Mouse (Mus musculus): Measurements from ENCODE around the gene Clstn3. TPM values are rescaled to one million over a fixed set of nuclear protein-coding genes. Genes with fewer than 3 reads are reported as not detected.

Clstn3 gene
- polyA plus RNA-seq, 1 experiment from 2014 or later: 2.8 TPM

- Histone ChIP-seq H3K4me2 (replicated peaks; ENCODE audit: low read depth, low read length) (peak overlapping the region; percentile 80; the same call in 1 of the 2 replicates), H3K4me1 (ENCODE audit: control insufficient read depth, insufficient read depth, low read length) (0 out of 2 replicates have a peak, but pooled peaks cover 2% of the 10 kb centered on the region), H3K27me3 (ENCODE audit: control insufficient read depth, insufficient read depth, low read length) (no peaks in the 10 kb centered on the region; the same call in 1 of the 2 replicates), H3K36me3 (ENCODE audit: control insufficient read depth, insufficient read depth, low read length) (no peaks in the 10 kb centered on the region), H3K27ac (ENCODE audit: low read depth, low read length) (no peak overlapping the region), H3K9ac (ENCODE audit: low read depth, low read length) (0 out of 2 replicates have a peak overlapping the region, but pooled peaks have one; percentile 55), H3K9me3 (ENCODE audit: control insufficient read depth, low read length) (no peaks in the 10 kb centered on the region), H3K4me3 (ENCODE audit: low read length) (peak overlapping the region; percentile 45; the same call in 1 of the 2 replicates)
- ATAC-seq (ENCODE audit: low FRiP score, low TSS enrichment): peak; percentile 5; the same call in 1 of the 2 replicates
- 19% methylated on average over 8 of the region's 8 CpGs for WGBS
Measured at GRCm38 (mm10) chr6:124463881-124464291, 708 bp downstream of the Clstn3 start.

GRCm38 (mm10) chr6:124459388-124459787 is 5.2 kb downstream of the Clstn3 start:
- H3K27ac ChIP-seq (ENCODE audit: low read depth, low read length): no peak overlapping the region
- H3K27me3 ChIP-seq (ENCODE audit: control insufficient read depth, insufficient read depth, low read length): no peaks in the 10 kb centered on the region; the same call in 1 of the 2 replicates
- H3K9ac ChIP-seq (ENCODE audit: low read depth, low read length): no peak overlapping the region
- H3K36me3 ChIP-seq (ENCODE audit: control insufficient read depth, insufficient read depth, low read length): no peaks in the 10 kb centered on the region
- H3K4me3 ChIP-seq (ENCODE audit: low read length): no peak overlapping the region
- H3K9me3 ChIP-seq (ENCODE audit: control insufficient read depth, low read length): no peaks in the 10 kb centered on the region
- no peak overlapping the region for H3K4me2 ChIP-seq (replicated peaks; ENCODE audit: low read depth, low read length)
- no peaks in the 10 kb centered on the region for H3K4me1 ChIP-seq (ENCODE audit: control insufficient read depth, insufficient read depth, low read length)
- WGBS: 86% methylated on average over 4 of the region's 4 CpGs
- ATAC-seq (ENCODE audit: low FRiP score, low TSS enrichment): no peak

- Histone ChIP-seq H3K4me1 (ENCODE audit: control insufficient read depth, insufficient read depth, low read length) (no peaks in the 10 kb centered on the region), H3K27ac (ENCODE audit: low read depth, low read length) (no peak overlapping the region), H3K9me3 (ENCODE audit: control insufficient read depth, low read length) (no peaks in the 10 kb centered on the region), H3K9ac (ENCODE audit: low read depth, low read length) (no peak overlapping the region), H3K27me3 (ENCODE audit: control insufficient read depth, insufficient read depth, low read length) (no peaks in the 10 kb centered on the region), H3K4me2 (replicated peaks; ENCODE audit: low read depth, low read length) (no peak overlapping the region), H3K4me3 (ENCODE audit: low read length) (no peak overlapping the region), H3K36me3 (ENCODE audit: control insufficient read depth, insufficient read depth, low read length) (no peaks in the 10 kb centered on the region)
- ATAC-seq (ENCODE audit: low FRiP score, low TSS enrichment): no peak
- WGBS: 93% methylated on average over 11 of the region's 11 CpGs
Measured at GRCm38 (mm10) chr6:124458505-124458904, 6.1 kb downstream of the Clstn3 start.

GRCm38 (mm10) chr6:124457827-124458226 is 6.8 kb downstream of the Clstn3 start:
- Histone ChIP-seq H3K27ac (ENCODE audit: low read depth, low read length) (no peak overlapping the region), H3K4me3 (ENCODE audit: low read length) (no peak overlapping the region), H3K9ac (ENCODE audit: low read depth, low read length) (no peak overlapping the region), H3K27me3 (ENCODE audit: control insufficient read depth, insufficient read depth, low read length) (no peaks in the 10 kb centered on the region), H3K36me3 (ENCODE audit: control insufficient read depth, insufficient read depth, low read length) (no peaks in the 10 kb centered on the region), H3K4me1 (ENCODE audit: control insufficient read depth, insufficient read depth, low read length) (no peaks in the 10 kb centered on the region), H3K9me3 (ENCODE audit: control insufficient read depth, low read length) (no peaks in the 10 kb centered on the region), H3K4me2 (replicated peaks; ENCODE audit: low read depth, low read length) (no peak overlapping the region)
- ATAC-seq (ENCODE audit: low FRiP score, low TSS enrichment): no peak
- WGBS: over 99% methylated on average over 5 of the region's 5 CpGs

- Histone ChIP-seq H3K4me2 (replicated peaks; ENCODE audit: low read depth, low read length) (no peak overlapping the region), H3K36me3 (ENCODE audit: control insufficient read depth, insufficient read depth, low read length) (no peaks in the 10 kb centered on the region), H3K9ac (ENCODE audit: low read depth, low read length) (no peak overlapping the region), H3K27ac (ENCODE audit: low read depth, low read length) (no peak overlapping the region), H3K9me3 (ENCODE audit: control insufficient read depth, low read length) (no peaks in the 10 kb centered on the region), H3K4me1 (ENCODE audit: control insufficient read depth, insufficient read depth, low read length) (no peaks in the 10 kb centered on the region), H3K4me3 (ENCODE audit: low read length) (no peak overlapping the region), H3K27me3 (ENCODE audit: control insufficient read depth, insufficient read depth, low read length) (no peaks in the 10 kb centered on the region)
- ATAC-seq (ENCODE audit: low FRiP score, low TSS enrichment): no peak
- WGBS: 93% methylated on average over 5 of the region's 5 CpGs
Measured at GRCm38 (mm10) chr6:124456243-124456642, 8.4 kb downstream of the Clstn3 start.

GRCm38 (mm10) chr6:124453756-124454155 is 10.8 kb downstream of the Clstn3 start:
- no peak for ATAC-seq (ENCODE audit: low FRiP score, low TSS enrichment)

GRCm38 (mm10) chr6:124451995-124452394 is 12.6 kb downstream of the Clstn3 start:
- H3K36me3 ChIP-seq (ENCODE audit: control insufficient read depth, insufficient read depth, low read length): no peaks in the 10 kb centered on the region
- no peak for ATAC-seq (ENCODE audit: low FRiP score, low TSS enrichment)
- 70% methylated on average over 3 of the region's 3 CpGs for WGBS
- no peak overlapping the region for H3K27ac ChIP-seq (ENCODE audit: low read depth, low read length)
- H3K27me3 ChIP-seq (ENCODE audit: control insufficient read depth, insufficient read depth, low read length): no peaks in the 10 kb centered on the region
- no peak overlapping the region for H3K4me3 ChIP-seq (ENCODE audit: low read length)
- H3K9me3 ChIP-seq (ENCODE audit: control insufficient read depth, low read length): no peaks in the 10 kb centered on the region
- H3K9ac ChIP-seq (ENCODE audit: low read depth, low read length): no peak overlapping the region
- no peak overlapping the region for H3K4me2 ChIP-seq (replicated peaks; ENCODE audit: low read depth, low read length)
- no peaks in the 10 kb centered on the region for H3K4me1 ChIP-seq (ENCODE audit: control insufficient read depth, insufficient read depth, low read length)

More at GRCm38 (mm10) chr6:124453756-124454155, 10.8 kb downstream of the Clstn3 start:
- WGBS: 47% methylated on average over 4 of the region's 4 CpGs
- Histone ChIP-seq H3K4me2 (replicated peaks; ENCODE audit: low read depth, low read length) (no peak overlapping the region), H3K4me1 (ENCODE audit: control insufficient read depth, insufficient read depth, low read length) (no peaks in the 10 kb centered on the region), H3K27me3 (ENCODE audit: control insufficient read depth, insufficient read depth, low read length) (no peaks in the 10 kb centered on the region), H3K4me3 (ENCODE audit: low read length) (no peak overlapping the region), H3K9ac (ENCODE audit: low read depth, low read length) (no peak overlapping the region), H3K9me3 (ENCODE audit: control insufficient read depth, low read length) (no peaks in the 10 kb centered on the region), H3K36me3 (ENCODE audit: control insufficient read depth, insufficient read depth, low read length) (no peaks in the 10 kb centered on the region), H3K27ac (ENCODE audit: low read depth, low read length) (no peak overlapping the region)

- Histone ChIP-seq H3K27ac (ENCODE audit: low read depth, low read length) (no peak overlapping the region), H3K4me3 (ENCODE audit: low read length) (no peak overlapping the region), H3K9ac (ENCODE audit: low read depth, low read length) (no peak overlapping the region), H3K27me3 (ENCODE audit: control insufficient read depth, insufficient read depth, low read length) (no peaks in the 10 kb centered on the region), H3K4me2 (replicated peaks; ENCODE audit: low read depth, low read length) (no peak overlapping the region), H3K36me3 (ENCODE audit: control insufficient read depth, insufficient read depth, low read length) (no peaks in the 10 kb centered on the region), H3K9me3 (ENCODE audit: control insufficient read depth, low read length) (no peaks in the 10 kb centered on the region), H3K4me1 (ENCODE audit: control insufficient read depth, insufficient read depth, low read length) (no peaks in the 10 kb centered on the region)
- WGBS: 84% methylated on average over 18 of the region's 18 CpGs
- no peak for ATAC-seq (ENCODE audit: low FRiP score, low TSS enrichment)
Measured at GRCm38 (mm10) chr6:124449668-124450383, 14.8 kb downstream of the Clstn3 start.

GRCm38 (mm10) chr6:124448959-124449667 is 15.5 kb downstream of the Clstn3 start:
- no peak for ATAC-seq (ENCODE audit: low FRiP score, low TSS enrichment)
- no peaks in the 10 kb centered on the region for H3K4me1 ChIP-seq (ENCODE audit: control insufficient read depth, insufficient read depth, low read length)
- no peak overlapping the region for H3K27ac ChIP-seq (ENCODE audit: low read depth, low read length)
- H3K9me3 ChIP-seq (ENCODE audit: control insufficient read depth, low read length): no peaks in the 10 kb centered on the region
- H3K4me3 ChIP-seq (ENCODE audit: low read length): no peak overlapping the region
- H3K9ac ChIP-seq (ENCODE audit: low read depth, low read length): no peak overlapping the region
- no peak overlapping the region for H3K4me2 ChIP-seq (replicated peaks; ENCODE audit: low read depth, low read length)
- H3K36me3 ChIP-seq (ENCODE audit: control insufficient read depth, insufficient read depth, low read length): no peaks in the 10 kb centered on the region
- no peaks in the 10 kb centered on the region for H3K27me3 ChIP-seq (ENCODE audit: control insufficient read depth, insufficient read depth, low read length)
- 92% methylated on average over 16 of the region's 16 CpGs for WGBS

Measured in kidney, embryonic 14.5 days (tissue).